Mouse (Mus musculus) spleen, adult 2 months (tissue): ENCODE data around the gene Prcd.

ENCODE experiments used
- CTCF ChIP-seq: fragments of 200-500 bp; IDR thresholded peaks from 2 replicates; pipeline ENCODE4 v1.5.1; 2011; ENCODE audit warnings: mild to moderate bottlenecking, inconsistent platforms; ENCODE audit not compliant: insufficient read depth, insufficient read length, insufficient replicate concordance; ENCODE audit errors: extremely low read depth
- POLR2A ChIP-seq: fragments of 200-500 bp; IDR thresholded peaks from 2 replicates; pipeline ENCODE4 v1.6.1; 2011; ENCODE audit warnings: low read depth, low read length, inconsistent platforms

DNA sequence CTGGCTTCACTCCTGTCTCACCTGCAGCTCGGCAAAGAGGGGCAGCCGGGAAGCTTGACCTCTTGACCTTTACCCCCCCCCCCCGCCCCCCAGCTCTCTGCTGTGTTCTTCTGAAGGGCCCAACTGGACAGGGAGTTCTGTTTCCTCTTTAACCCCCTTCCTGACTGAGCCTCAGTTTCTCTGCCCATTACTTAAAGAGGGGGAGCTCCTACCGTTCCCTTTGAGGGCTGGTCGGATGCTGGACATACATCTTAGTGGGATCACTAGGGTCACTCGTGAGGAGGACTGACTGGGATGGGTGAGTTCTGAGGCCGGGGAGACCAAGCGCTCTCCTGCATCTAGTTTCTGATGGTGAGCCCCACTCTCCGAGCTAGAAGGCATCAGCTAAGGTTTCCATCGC is at the start of gene Prcd:
- TF ChIP-seq CTCF, result no peak
- TF ChIP-seq POLR2A, result no peak
